Mouse (Mus musculus) retina, adult 2 months (tissue): ENCODE results near the gene Dtd1.

Experiments used
- DNase-seq: peaks from one replicate; pipeline ENCODE4 v3.0.0-alpha.2; 2012; ENCODE audit warnings: low read depth, low spot score

Gene Dtd1

DNA sequence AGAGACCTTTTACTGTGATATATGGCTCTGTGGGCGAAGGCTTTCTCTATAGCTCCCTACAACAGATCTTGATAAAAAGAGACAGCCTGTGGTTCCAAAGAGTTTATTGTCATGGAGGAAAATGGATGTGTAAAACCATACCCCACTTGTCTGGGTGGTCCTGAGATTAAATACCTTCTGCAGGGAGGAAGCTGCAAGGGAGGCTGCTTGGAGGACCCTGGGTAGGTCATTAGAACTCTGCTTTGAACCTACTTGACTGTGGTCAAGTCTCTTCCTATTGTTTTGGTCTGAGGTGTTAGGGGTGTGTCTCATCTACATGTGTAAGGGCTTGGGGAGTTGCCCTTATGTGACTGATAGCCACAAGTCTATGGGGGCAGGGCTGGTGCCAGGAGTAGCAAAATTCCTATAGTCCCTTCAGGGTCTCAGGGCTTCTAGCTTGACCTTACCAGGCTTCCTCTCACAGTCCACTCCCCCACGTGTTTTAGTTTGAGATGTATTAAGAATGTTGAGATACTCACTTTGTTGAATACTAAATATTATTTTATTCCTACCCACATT, 115.6 kb downstream of the Dtd1 start:
- no peak for DNase-seq

DNA sequence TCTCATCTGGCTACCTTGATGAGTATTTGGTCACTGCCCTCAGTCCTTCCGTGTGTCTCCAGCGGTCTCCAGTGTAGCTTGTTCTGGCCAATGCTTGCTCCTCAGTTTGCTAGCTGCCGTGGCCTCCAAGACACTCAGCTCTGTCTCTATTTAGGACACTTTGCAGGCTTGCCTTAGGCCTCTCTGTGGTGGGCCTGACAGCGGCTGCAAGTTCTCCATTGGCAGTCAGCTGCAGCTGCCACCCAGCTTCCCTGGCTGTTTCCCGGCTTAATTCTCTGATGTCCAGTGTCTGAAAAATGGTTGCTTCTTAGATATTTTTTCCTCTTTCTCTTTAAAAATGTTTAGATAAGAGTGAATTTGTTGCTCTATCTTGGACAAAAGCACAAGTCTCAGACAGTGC, 116.6 kb downstream of the Dtd1 start:
- DNase-seq = no peak

DNA sequence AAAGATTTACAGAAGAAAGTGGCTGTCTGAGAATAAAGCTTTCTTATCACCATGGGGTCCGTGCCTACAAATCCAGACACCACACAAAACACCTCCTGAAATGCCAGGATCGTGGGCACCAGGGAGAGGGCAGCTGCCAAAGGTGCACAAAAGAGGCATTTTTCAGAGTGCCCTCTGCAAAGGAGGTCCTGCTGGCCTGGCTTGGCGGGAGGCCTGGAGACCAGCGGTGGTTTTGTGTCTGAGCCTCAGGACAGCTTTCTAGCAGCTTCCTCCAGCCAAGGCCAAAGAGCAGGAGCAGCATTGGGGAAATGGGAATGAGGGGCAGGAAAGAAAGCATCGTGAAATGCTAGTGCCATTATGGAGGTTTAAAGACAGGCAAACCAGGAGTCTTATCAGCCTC, 118.6 kb downstream of the Dtd1 start:
- DNase-seq = no peak

DNA sequence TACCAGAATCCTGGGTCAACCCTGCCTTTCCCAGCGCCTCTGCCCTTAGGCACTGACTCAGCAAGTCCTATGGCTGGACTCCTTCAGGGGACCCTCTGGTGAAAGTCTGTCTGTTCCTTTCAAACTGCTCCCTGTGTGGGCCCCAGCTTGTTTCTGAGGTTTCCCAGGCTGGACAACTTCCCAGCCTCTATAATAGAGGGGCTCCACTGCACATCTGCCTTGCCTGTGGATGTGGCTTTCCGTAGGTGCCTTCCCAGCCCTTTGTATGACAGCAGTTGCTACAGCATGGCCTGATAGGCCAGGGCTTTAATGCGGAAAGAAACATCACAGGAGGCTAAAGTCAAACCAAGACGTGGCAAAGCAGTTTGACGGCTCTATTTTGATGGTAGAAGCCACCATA, 119.6 kb downstream of the Dtd1 start:
- DNase-seq = no peak

DNA sequence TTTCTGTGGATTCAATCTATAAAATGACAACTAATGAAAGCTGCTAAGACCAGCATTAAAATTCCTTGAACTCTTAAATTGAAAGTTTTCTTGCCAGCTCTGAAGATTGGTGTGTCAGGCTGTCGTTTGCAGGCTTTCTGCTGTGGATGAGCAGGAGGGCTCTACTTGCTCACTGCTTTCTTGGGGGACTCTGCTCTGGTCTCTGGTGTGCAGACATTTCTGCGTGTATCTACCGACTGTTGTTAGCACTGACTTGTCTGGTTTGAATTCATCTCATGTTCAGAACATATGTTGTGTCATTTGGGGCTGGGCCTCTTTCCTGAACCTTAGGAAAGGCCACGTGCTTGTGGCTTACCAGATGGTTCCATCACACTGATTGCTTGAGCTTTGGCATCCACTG, 120.0 kb downstream of the Dtd1 start:
- DNase-seq = no peak

DNA sequence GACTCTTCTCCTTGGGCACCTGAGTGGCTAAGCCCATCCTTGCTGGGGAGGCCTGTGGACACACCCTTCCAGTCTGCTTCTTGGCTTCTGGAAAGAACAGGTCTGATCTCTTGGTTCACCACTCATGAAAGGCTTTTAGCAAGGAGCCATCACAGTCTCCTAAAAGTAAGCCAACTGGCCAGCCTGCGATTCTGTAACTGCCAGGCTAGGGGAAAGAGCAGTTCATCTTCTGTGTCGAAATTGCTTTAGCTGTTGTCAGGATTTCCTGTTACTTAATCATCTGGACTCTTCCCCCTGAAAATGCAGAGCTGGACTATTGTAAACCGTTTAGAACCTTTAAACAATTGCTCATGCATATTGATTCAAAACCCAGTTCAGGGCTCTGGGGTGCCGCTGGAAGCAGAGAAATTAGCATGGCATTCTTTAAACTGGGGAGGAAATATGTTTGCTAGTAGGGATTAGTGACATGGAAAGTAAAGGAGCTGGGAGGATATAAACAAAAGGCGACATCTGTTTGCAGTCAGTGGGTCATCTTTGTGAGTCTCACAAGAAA, 120.8 kb downstream of the Dtd1 start:
- no peak for DNase-seq

- DNase-seq = no peak
These were observed 125.0 kb downstream of the Dtd1 start for GRCm38 (mm10) chr2:144724679-144725078.

GRCm38 (mm10) chr2:144727136-144727535, 127.4 kb downstream of the Dtd1 start:
- DNase-seq = no peak

DNA sequence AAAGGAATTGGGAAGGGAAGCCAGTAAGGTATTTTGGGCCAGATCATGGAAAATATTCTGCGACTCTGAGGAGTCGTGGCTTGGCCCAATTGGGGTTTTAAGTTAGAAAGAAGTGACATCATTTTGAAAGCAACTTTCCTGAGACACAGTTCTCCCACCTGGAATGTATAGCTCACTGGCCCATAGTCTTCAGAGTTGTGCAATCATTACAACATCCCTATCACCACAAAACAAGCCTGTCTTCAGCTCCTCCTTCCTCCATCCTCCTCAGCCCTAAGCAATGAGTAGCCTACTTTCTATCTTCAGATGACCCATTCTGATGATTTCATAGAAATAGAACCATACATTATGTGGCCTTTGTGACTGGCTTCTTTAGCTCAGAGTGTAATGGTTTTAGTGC, 130.1 kb downstream of the Dtd1 start:
- no peak for DNase-seq

DNA sequence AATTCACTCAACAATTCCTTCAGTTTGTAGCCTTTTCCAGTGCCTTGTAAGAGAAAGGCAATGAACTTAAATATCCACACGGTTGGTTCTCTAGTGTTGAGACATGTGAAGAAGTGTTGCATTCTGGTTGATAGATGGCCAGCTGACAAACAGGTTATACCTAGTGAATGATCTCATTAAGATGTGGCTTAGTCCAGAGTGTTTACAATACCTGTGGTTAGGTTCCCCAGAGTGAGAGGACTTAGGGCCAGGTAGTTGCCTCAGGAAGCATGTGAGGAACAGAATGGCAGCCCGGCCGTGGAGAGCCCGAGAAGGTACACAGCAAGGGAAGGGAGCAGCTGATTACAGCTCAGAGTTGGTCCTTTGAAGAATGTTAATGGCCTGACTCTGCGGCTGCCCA, 138.5 kb downstream of the Dtd1 start:
- no peak for DNase-seq

- DNase-seq = no peak
These were observed 138.9 kb downstream of the Dtd1 start for GRCm38 (mm10) chr2:144738576-144738975.

- DNase-seq = no peak
These were observed 140.9 kb downstream of the Dtd1 start for GRCm38 (mm10) chr2:144740577-144740997.

DNA sequence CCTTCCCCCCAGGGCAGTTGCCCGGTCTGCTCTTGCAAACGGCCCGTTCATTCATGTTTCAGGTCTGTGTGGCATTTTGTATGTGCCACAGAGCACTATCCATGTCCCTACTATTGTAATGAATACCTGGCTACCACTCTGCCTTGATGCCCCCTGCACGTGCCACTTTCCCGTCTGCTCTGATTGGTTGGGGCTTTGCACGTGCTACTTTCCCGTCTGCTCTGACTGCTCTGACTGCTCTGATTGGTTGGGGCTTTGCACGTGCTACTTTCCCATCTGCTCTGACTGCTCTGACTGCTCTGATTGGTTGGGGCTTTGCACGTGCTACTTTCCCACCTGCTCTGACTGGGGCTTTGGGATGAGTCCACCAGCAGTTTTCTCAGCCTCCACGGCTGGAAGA, 142.3 kb downstream of the Dtd1 start:
- DNase-seq = no peak

DNA sequence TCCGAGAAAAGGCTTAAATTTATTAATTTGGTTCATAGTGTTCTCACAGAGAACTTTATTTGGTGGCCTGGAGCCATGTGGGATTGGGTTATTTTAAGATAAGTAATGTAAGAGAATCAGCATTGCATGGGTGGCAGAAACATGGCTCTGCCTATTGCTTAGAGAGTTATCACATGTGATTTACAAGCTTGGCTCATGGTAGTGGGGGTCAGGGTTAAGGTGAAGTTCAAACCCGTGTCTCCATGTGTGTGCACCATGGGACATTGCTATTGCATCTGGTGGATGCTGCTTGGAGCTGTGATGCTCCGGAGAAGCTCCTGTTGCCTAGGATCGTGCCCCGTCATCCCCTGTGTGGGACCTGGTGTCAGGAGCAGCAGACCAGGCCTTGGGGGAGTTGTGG, 143.6 kb downstream of the Dtd1 start:
- DNase-seq = no peak

DNA sequence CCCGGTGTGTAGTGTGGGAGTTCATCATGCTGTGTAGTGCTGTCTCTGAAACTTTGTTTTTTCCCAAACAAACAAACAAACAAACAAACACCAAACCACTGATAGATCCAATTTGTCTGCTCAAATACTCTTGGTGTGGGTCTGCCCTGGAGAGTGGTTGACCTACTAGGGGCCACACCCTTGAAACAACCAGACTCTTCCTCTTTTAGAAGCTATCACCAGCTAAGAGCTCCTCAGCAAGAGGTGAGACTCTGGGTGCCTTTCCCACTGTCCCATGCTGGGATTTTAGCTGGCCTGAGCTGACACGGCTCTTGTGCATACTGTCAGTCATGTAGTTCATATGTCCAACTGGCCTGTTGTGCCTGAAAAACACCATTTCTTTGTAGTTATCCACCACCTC, 145.6 kb downstream of the Dtd1 start:
- DNase-seq = no peak

GRCm38 (mm10) chr2:144746046-144746783, 146.5 kb downstream of the Dtd1 start:
- no peak for DNase-seq

DNA sequence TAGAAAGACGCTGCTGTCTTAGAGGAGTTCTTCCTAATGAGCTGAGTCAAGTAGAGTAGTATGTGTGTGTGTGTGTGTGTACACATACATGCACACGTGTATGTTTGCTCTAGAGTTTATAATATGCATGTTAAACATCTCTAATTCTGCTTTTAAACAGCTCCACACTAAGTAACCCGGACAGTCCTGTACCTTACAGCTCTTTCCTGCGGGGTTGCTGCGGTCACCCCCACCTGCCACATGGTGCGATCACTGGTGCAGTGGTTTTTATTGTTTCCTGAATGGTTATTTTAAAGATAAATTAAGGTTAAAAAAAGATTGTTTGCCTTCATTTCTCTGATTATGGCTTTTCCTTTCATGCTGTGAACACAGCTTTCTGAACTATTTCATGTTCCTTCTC, 153.9 kb downstream of the Dtd1 start:
- DNase-seq = no peak

DNA sequence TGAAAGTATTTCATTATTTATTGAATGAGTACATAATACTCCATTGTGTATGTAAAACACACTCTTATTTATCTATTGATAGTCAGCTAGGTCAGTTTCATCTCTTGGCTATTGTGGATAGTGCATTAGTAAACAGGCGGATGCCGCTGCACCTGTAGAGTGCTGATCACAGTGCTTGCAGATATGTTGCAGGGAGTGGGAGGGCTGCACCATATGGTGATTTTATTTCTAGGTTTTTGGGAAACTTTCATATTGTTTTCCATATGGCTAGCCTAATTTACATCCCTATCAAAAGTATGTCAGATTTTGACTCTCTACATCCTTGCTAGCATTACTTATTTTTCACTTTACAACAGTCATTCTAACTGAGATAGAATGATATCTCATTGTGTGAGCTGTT, 155.3 kb downstream of the Dtd1 start:
- DNase-seq = no peak

DNA sequence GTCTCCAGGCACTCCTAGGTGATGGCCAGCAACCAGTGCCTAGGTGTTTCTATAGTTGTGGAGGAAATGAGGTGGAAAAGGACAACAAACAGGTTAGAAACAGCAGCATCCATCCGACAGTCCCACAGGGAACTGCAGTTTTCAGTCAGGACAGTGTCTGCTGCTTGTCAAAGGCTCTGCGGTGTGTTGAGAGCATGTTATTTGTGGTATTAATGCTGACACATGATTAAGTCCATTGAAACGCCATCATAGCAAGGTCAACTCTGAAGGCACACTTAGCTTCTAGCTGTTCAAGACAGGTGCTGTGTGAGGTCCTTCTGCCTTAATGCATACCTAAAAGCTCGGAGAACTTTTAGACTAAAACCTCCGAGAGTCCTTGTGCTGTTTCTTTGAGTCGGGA, 161.0 kb downstream of the Dtd1 start:
- DNase-seq = no peak

DNA sequence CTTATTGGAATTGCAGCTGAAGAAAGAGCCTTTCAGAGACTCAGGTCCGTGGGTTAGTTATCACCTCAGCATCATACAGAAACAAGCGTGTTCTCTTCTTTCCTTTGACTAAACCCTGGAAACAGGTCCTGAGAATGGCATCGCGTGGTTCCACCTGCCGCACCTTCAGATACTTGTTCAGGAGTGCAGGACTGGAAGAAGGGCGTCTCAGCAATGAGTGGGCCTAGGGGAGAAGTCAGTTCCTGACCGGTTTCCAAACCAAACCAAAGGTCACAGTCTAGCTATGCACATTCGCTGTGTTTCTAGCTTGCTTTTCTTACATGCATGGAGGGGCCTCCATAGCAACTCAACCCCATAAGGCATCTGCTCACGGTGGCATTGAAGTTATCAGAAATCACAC, 164.0 kb downstream of the Dtd1 start:
- no peak for DNase-seq

GRCm38 (mm10) chr2:144764116-144764788, 164.6 kb downstream of the Dtd1 start:
- no peak for DNase-seq

- no peak for DNase-seq
These were observed 165.5 kb downstream of the Dtd1 start for GRCm38 (mm10) chr2:144765219-144765618.
